Mouse (Mus musculus): ENCODE results near the gene Tspan4.

DNA sequence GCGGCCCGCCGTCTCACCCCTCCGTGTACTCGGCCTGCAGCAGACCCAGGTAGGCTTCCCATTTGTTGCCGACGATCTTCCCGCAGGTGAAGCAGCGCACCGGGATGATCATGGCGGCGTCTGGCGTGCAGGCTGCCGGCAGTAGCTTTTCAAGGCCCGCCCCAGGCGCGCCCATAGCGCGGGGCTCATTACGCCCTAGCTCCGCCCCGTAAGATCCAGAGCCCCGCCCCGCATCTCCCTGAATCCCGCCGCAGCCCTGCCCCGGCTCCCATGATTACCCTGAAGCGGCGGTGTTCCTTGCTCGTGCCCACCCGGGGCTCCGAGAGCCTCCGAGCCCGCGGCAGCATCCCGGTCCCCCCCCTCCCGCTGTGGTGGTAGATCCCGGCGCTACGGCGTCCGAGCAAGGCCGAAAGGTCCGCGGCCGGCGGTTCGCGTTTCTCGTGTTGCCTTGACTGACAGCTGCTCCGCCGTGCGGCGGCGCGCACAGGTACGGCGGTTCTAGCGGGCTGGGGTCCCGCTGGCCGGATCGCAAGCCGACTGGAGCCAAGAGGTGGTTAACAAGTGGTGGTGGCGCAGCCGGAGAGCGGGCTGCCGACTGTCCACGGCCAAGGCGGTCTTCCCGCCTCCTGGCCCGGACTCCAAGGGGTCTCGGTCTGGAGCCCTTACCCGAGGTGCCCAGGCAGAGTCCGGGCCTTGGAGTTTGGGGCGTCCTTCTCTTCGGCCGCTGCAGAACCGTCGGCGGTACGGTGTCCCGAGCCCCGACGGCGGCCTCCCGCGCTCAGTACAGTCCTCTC lies at the start of gene Tspan4, which contains the start of gene Polr2l:
- TF ChIP-seq CTCF (IDR thresholded peaks at IDR 0.05; ENCODE audit: low read depth) (no peak), EP300 (IDR thresholded peaks at IDR 0.05; ENCODE audit: low read depth) (no peak; the same call in 1 of the 2 replicates)
